ENCODE assay signal across 12 mouse cellular contexts in the genomic region with DNA sequence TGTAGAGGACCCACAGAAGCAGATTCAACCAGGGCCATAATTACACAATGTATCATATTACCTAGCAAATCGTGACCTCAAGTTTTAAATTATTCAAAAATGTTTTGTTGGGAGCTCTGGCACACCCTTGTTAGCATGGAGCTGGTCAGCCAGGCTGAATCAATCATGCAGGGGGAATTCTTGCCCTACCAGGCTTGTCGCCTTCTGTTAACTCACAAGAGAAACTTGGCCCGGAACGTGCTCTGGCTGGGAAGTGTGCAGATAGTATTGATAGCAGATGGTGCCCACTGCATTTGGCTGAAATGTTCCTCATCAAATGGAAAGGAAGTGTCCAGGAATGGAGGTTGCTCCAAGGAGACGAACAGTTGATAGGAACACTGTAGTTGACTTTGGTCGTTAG.
DNase-seq lines count a peak whose midpoint lies in the region; ATAC-seq and TF ChIP-seq lines count a peak whose summit lies in the region.
"Had no signal": no experiment of that assay in that cellular context is flagged by ENCODE, and none has a peak within 500 bp of the region (broad histone marks: within the 10 kb centered on the region; RNA-seq: fewer than 3 reads in every experiment).

No protein-coding gene starts in this region.

- no peak overlapping the region for H3K4me3 ChIP-seq in kidney, postnatal 0 days (replicated peaks; ENCODE audit: low read depth, low read length)
- no peak overlapping the region for H3K4me3 ChIP-seq in hindbrain, embryonic 16.5 days (ENCODE audit: low read length)
- H3K4me3 ChIP-seq: heart, embryonic 12.5 days; limb, embryonic 15.5 days had no signal

- no peaks in the 10 kb centered on the region for H3K4me1 ChIP-seq in kidney, postnatal 0 days (replicated peaks; ENCODE audit: insufficient read depth, low read length)
- H3K4me1 ChIP-seq in hindbrain, embryonic 16.5 days (ENCODE audit: control insufficient read depth, insufficient read depth, low read depth, low read length) = no peaks in the 10 kb centered on the region
- H3K4me1 ChIP-seq: heart, embryonic 12.5 days; limb, embryonic 15.5 days had no signal

- no peak overlapping the region for H3K4me2 ChIP-seq in kidney, postnatal 0 days (ENCODE audit: low read length)
- H3K4me2 ChIP-seq in hindbrain, embryonic 16.5 days (ENCODE audit: low read length) = no peak overlapping the region
- H3K4me2 ChIP-seq: heart, embryonic 12.5 days; limb, embryonic 15.5 days had no signal

- H3K36me3 ChIP-seq in kidney, postnatal 0 days (ENCODE audit: insufficient read depth, low read length) = no peaks in the 10 kb centered on the region
- H3K36me3 ChIP-seq in hindbrain, embryonic 16.5 days (ENCODE audit: control insufficient read depth, insufficient read depth, low read length) = no peaks in the 10 kb centered on the region
- H3K36me3 ChIP-seq: heart, embryonic 12.5 days; limb, embryonic 15.5 days had no signal

- no peak; the same call in 1 of the 2 replicates for ATAC-seq in kidney, postnatal 0 days (replicated peaks; ENCODE audit: low FRiP score, low read depth)
- peak; percentile 91 for ATAC-seq in hindbrain, embryonic 16.5 days
- ATAC-seq: inflammation-experienced regulatory T-cells, adult 6 months had no signal

- no peak overlapping the region for H3K9ac ChIP-seq in kidney, postnatal 0 days (ENCODE audit: low read depth, low read length)
- H3K9ac ChIP-seq in hindbrain, embryonic 16.5 days (ENCODE audit: low read depth, low read length) = no peak overlapping the region
- H3K9ac ChIP-seq: heart, embryonic 12.5 days; limb, embryonic 15.5 days had no signal

- no peak for TF ChIP-seq POLR2A in brain, embryonic 14.5 days (IDR thresholded peaks at IDR 0.05; ENCODE audit: borderline replicate concordance, extremely low read depth, insufficient read depth, insufficient read length, poor library complexity, severe bottlenecking)

- peak; percentile 31 to 46 for DNase-seq in cerebellum, postnatal 25 days
- DNase-seq in cerebellum, adult 11 months = no peak
- DNase-seq in kidney, postnatal 0 days (ENCODE audit: low spot score) = peak; percentile 21
- DNase-seq in kidney, postnatal 25 days = no peak
- peak; percentile 79 for DNase-seq in brain, embryonic 14.5 days (ENCODE audit: low read depth)
- no peak for DNase-seq in ovary, adult 18-20 months (ENCODE audit: low spot score)
- no peak for DNase-seq in lung, adult 18-20 months
- DNase-seq: lung, postnatal 14 days had no signal

- 54% methylated on average over 6 of the region's 6 CpGs for WGBS in kidney, postnatal 0 days
- 47% methylated on average over 6 of the region's 6 CpGs for WGBS in hindbrain, embryonic 16.5 days

- no peaks in the 10 kb centered on the region for H3K27me3 ChIP-seq in kidney, postnatal 0 days (ENCODE audit: insufficient read depth, low read length)
- no peaks in the 10 kb centered on the region for H3K27me3 ChIP-seq in hindbrain, embryonic 16.5 days (replicated peaks; ENCODE audit: control insufficient read depth, insufficient read depth, low read length)
- H3K27me3 ChIP-seq: heart, embryonic 12.5 days; limb, embryonic 15.5 days had no signal

- no peak overlapping the region for H3K27ac ChIP-seq in kidney, postnatal 0 days
- H3K27ac ChIP-seq in hindbrain, embryonic 16.5 days (ENCODE audit: low read depth, low read length) = no peak overlapping the region
- H3K27ac ChIP-seq: limb, embryonic 15.5 days had no signal

- TF ChIP-seq CTCF in kidney, postnatal 0 days (IDR thresholded peaks at IDR 0.05; ENCODE audit: low read depth) = no peak
- no peak for TF ChIP-seq CTCF in brain, embryonic 14.5 days (IDR thresholded peaks at IDR 0.05; ENCODE audit: borderline replicate concordance, extremely low read depth, insufficient read depth, insufficient read length)

- H3K9me3 ChIP-seq in kidney, postnatal 0 days (replicated peaks; ENCODE audit: low read length) = no peaks in the 10 kb centered on the region
- no peaks in the 10 kb centered on the region for H3K9me3 ChIP-seq in hindbrain, embryonic 16.5 days (ENCODE audit: control insufficient read depth, low read length)
- H3K9me3 ChIP-seq: heart, embryonic 12.5 days; limb, embryonic 15.5 days had no signal

Comparison
In these comparisons a context has a peak if more than half of its experiments do, and no peak if none do; other contexts are left out.
1. DNase-seq: peak in cerebellum, postnatal 25 days (2 of 2), kidney, postnatal 0 days (single experiment) and brain, embryonic 14.5 days (single experiment); none in cerebellum, adult 11 months (single experiment), kidney, postnatal 25 days (0 of 2), ovary, adult 18-20 months (single experiment) and lung, adult 18-20 months (0 of 2).